Comparison of ENCODE assay signal across 8 mouse cellular contexts in genomic region chr10:128303126-128304021, GRCm38 (mm10). TPM values are rescaled to one million over a fixed set of nuclear protein-coding genes. Genes with fewer than 3 reads are reported as not detected.
DNase-seq lines count a peak whose midpoint lies in the region; ATAC-seq and TF ChIP-seq lines count a peak whose summit lies in the region.

Gene Pan2 (plus strand): TSS chr10:128303335.

- H3K4me2 ChIP-seq in forebrain, embryonic 16.5 days (ENCODE audit: low read length), result peak within 1 kb of the TSS; percentile 78
- H3K4me2 ChIP-seq in lung, embryonic 14.5 days, result peak within 1 kb of the TSS; percentile 89

- peak; percentile 99 for DNase-seq in G1E (ENCODE audit: low spot score)
- peak; percentile 99 to 100 for DNase-seq in cerebellum, adult 18-20 months
- DNase-seq in heart, postnatal 36 days, result peak; percentile 100
- DNase-seq in layer of hippocampus, adult 2 months (ENCODE audit: low spot score in 2 of 2), result peak; percentile 99 to 100
- DNase-seq in lung, embryonic 14.5 days, result peak; percentile 100
- peak; percentile 100 for DNase-seq in thymus, adult 2 months

- intact Hi-C loops in heart, postnatal 36 days (cut with DNase I), result loop anchor here (1.0 kb wide), 1 partner anchor 34 kb away; the partner anchor contains the start of gene Cs

- no peak for TF ChIP-seq CTCF in G1E (IDR thresholded peaks at IDR 0.05; ENCODE audit: low read depth, low read length)
- no peak for TF ChIP-seq CTCF in layer of hippocampus, adult 2 months (conservative IDR thresholded peaks at IDR 0.05)
- TF ChIP-seq CTCF in lung, embryonic 14.5 days (IDR thresholded peaks at IDR 0.05; ENCODE audit: low read depth), result no peak
- no peak for TF ChIP-seq CTCF in olfactory bulb, adult 2 months (IDR thresholded peaks at IDR 0.05; ENCODE audit: insufficient read depth, low read depth, low read length)
- TF ChIP-seq CTCF in thymus, adult 2 months (IDR thresholded peaks at IDR 0.05; ENCODE audit: borderline replicate concordance, control insufficient read depth, extremely low read depth, insufficient read depth, low read length, poor library complexity), result no peak; the same call in 1 of the 2 replicates

- H3K4me3 ChIP-seq in G1E (ENCODE audit: low read depth, low read length), result peak within 1 kb of the TSS; percentile 75
- H3K4me3 ChIP-seq in forebrain, embryonic 16.5 days (replicated peaks; ENCODE audit: low read length), result peak within 1 kb of the TSS; percentile 63
- H3K4me3 ChIP-seq in layer of hippocampus, adult 2 months, result peak within 1 kb of the TSS; percentile 96
- peak within 1 kb of the TSS; percentile 66 for H3K4me3 ChIP-seq in lung, embryonic 14.5 days (ENCODE audit: low read depth, low read length)
- H3K4me3 ChIP-seq in olfactory bulb, adult 2 months (ENCODE audit: insufficient read depth, low read depth, low read length), result peak within 1 kb of the TSS; percentile 76
- peak within 1 kb of the TSS; percentile 82 for H3K4me3 ChIP-seq in thymus, adult 2 months (ENCODE audit: control insufficient read depth, insufficient read depth, low read length)

- WGBS in forebrain, embryonic 16.5 days, result under 1% methylated on average over 37 of the region's 37 CpGs
- under 1% methylated on average over 37 of the region's 37 CpGs for WGBS in lung, embryonic 14.5 days
- WGBS in olfactory bulb, adult 2 months, result under 1% methylated on average over 37 of the region's 37 CpGs
- under 1% methylated on average over 37 of the region's 37 CpGs for WGBS in thymus, adult 2 months

- TF ChIP-seq POLR2A in olfactory bulb, adult 2 months (IDR thresholded peaks at IDR 0.05; ENCODE audit: insufficient read depth, low read depth, low read length), result peak; percentile 46
- TF ChIP-seq POLR2A in thymus, adult 2 months (IDR thresholded peaks at IDR 0.05; ENCODE audit: control insufficient read depth, extremely low read depth, insufficient read depth, low read length, poor library complexity), result peak; percentile 59

- H3K36me3 ChIP-seq in G1E (replicated peaks), result peaks cover 37% of the 10 kb centered on the region
- H3K36me3 ChIP-seq in forebrain, embryonic 16.5 days (ENCODE audit: control insufficient read depth, insufficient read depth), result 0 out of 2 replicates have a peak, but pooled peaks cover 5% of the 10 kb centered on the region
- peaks cover 17% of the 10 kb centered on the region for H3K36me3 ChIP-seq in lung, embryonic 14.5 days (ENCODE audit: insufficient read depth)
- H3K36me3 ChIP-seq in thymus, adult 2 months (ENCODE audit: control insufficient read depth, insufficient read depth, low read length), result no peaks in the 10 kb centered on the region

- peak within 1 kb of the TSS; percentile 81 for H3K9ac ChIP-seq in forebrain, embryonic 16.5 days (replicated peaks; ENCODE audit: low read depth, low read length)
- peak within 1 kb of the TSS; percentile 94 for H3K9ac ChIP-seq in lung, embryonic 14.5 days

- peak; percentile 99 for ATAC-seq in G1E (ENCODE audit: extremely low read depth, insufficient number of reproducible peaks, low FRiP score, poor library complexity, severe bottlenecking)
- ATAC-seq in forebrain, embryonic 16.5 days, result peak; percentile 99
- ATAC-seq in lung, embryonic 14.5 days (ENCODE audit: insufficient read depth), result peak; percentile 99

- H3K9me3 ChIP-seq in G1E (replicated peaks), result no peaks in the 10 kb centered on the region
- H3K9me3 ChIP-seq in forebrain, embryonic 16.5 days (ENCODE audit: control insufficient read depth, low read length), result no peaks in the 10 kb centered on the region
- H3K9me3 ChIP-seq in lung, embryonic 14.5 days (ENCODE audit: low read depth, low read length), result no peaks in the 10 kb centered on the region

- H3K4me1 ChIP-seq in G1E (ENCODE audit: insufficient read depth, low read depth, low read length), result peaks cover 33% of the 10 kb centered on the region
- peaks cover 15% of the 10 kb centered on the region for H3K4me1 ChIP-seq in forebrain, embryonic 16.5 days (replicated peaks; ENCODE audit: control insufficient read depth, insufficient read depth, low read length)
- H3K4me1 ChIP-seq in lung, embryonic 14.5 days (ENCODE audit: insufficient read depth), result peaks cover 9% of the 10 kb centered on the region; the same call in 1 of the 2 replicates
- peaks cover 9% of the 10 kb centered on the region for H3K4me1 ChIP-seq in olfactory bulb, adult 2 months (ENCODE audit: control insufficient read depth, insufficient read depth, low read length)
- H3K4me1 ChIP-seq in thymus, adult 2 months (replicated peaks; ENCODE audit: control insufficient read depth, insufficient read depth, low read length), result peaks cover 7% of the 10 kb centered on the region

- peak within 1 kb of the TSS; percentile 97 for H3K27ac ChIP-seq in forebrain, embryonic 16.5 days (ENCODE audit: low read length)
- H3K27ac ChIP-seq in layer of hippocampus, adult 2 months, result peak within 1 kb of the TSS; percentile 99
- peak within 1 kb of the TSS; percentile 98 for H3K27ac ChIP-seq in lung, embryonic 14.5 days (ENCODE audit: low read depth)
- peak within 1 kb of the TSS; percentile 98 for H3K27ac ChIP-seq in olfactory bulb, adult 2 months (ENCODE audit: insufficient read depth, low read depth, low read length)
- H3K27ac ChIP-seq in thymus, adult 2 months (ENCODE audit: control insufficient read depth, insufficient read depth, low read length), result peak within 1 kb of the TSS; percentile 87

- H3K27me3 ChIP-seq in G1E (ENCODE audit: insufficient read depth, low read length), result peaks cover 5% of the 10 kb centered on the region
- no peaks in the 10 kb centered on the region for H3K27me3 ChIP-seq in forebrain, embryonic 16.5 days (replicated peaks; ENCODE audit: control insufficient read depth, insufficient read depth, low read length)
- no peaks in the 10 kb centered on the region for H3K27me3 ChIP-seq in lung, embryonic 14.5 days (ENCODE audit: insufficient read depth, low read length)
- H3K27me3 ChIP-seq in thymus, adult 2 months (ENCODE audit: control insufficient read depth, insufficient read depth, low read length), result no peaks in the 10 kb centered on the region

RNA-seq across cellular contexts. Expression of gene Pan2, which starts in this region (rescaled TPM):
- total RNA-seq in G1E (2014; fragmentation: Nextera tagmentation) (23.2 and 30.2 TPM in 2 replicates), G1E (2017) (13.8 TPM in 2 replicates)
- 3.4 and 3.6 TPM in 2 replicates for polyA plus RNA-seq in G1E (2012)
- 27.8 and 28.5 TPM in 2 replicates for polyA plus RNA-seq in forebrain, embryonic 16.5 days (2015; fragmentation: Nextera tagmentation; extraction: Ambion mirVana)
- 1 to 10 TPM; 7.5 to 7.6 TPM for total RNA-seq in heart, postnatal 36 days (2021)
- 10 to 100 TPM; 14.7 to 16.4 TPM for total RNA-seq in layer of hippocampus, adult 2 months (2021)
- polyA plus RNA-seq in lung, embryonic 14.5 days (2014; fragmentation: Nextera tagmentation; extraction: Ambion mirVana), result 33.4 and 36.2 TPM in 2 replicates
- not detected in 2 replicates for polyA plus RNA-seq in olfactory bulb, adult 2 months (2012; ENCODE audit: insufficient read depth, insufficient read length, low replicate concordance, missing spikeins)
- polyA plus RNA-seq in thymus, adult 2 months (2012; rRNA removed), result 67.5 and 68.4 TPM in 2 replicates

Comparison
In these comparisons a context has a peak if more than half of its experiments do, and no peak if none do; other contexts are left out.
1. Peak in every context shown above with its lines: DNase-seq, ATAC-seq, H3K4me3 ChIP-seq and H3K27ac ChIP-seq.